Mouse (Mus musculus) intestine, postnatal 0 days (tissue): ENCODE measurements at regions not wholly inside any gene's neighbourhood (a gene's known extent, or its start where the extent isn't known, plus 50 kb on each side); places are given as distances from the start of the nearest gene placed in this dataset.

Experiments used
- ATAC-seq: fragments of 200-750 bp; cut with Nextera tagmentation; 2 replicates; pipeline ENCODE4 v1.8.0; 2017; ENCODE audit warnings: mild to moderate bottlenecking, moderate TSS enrichment, moderate library complexity
- H3K27ac ChIP-seq: fragments of 300-500 bp; sonication (generic); 2 replicates; pipeline ENCODE4 v1.5.1; 2014; ENCODE audit warnings: mild to moderate bottlenecking, low read depth, low read length, moderate library complexity
- H3K27me3 ChIP-seq: fragments of 300-500 bp; sonication (generic); replicated peaks from 2 replicates; pipeline ENCODE4 v1.6.1; 2014; ENCODE audit warnings: low read length, mixed read lengths; ENCODE audit not compliant: control insufficient read depth, insufficient read depth
- H3K36me3 ChIP-seq: fragments of 300-500 bp; sonication (generic); 2 replicates; pipeline ENCODE4 v1.6.1; 2014; ENCODE audit warnings: mild to moderate bottlenecking, moderate library complexity; ENCODE audit not compliant: control insufficient read depth, insufficient read depth
- H3K4me1 ChIP-seq: fragments of 300-500 bp; sonication (generic); replicated peaks from 2 replicates; pipeline ENCODE4 v1.6.1; 2014; ENCODE audit warnings: antibody characterized with exemption, low read length, mixed read lengths; ENCODE audit not compliant: control insufficient read depth, insufficient read depth
- H3K4me2 ChIP-seq: fragments of 300-500 bp; sonication (generic); replicated peaks from 2 replicates; pipeline ENCODE4 v1.6.1; 2014; ENCODE audit warnings: low read depth, mild to moderate bottlenecking, moderate library complexity
- H3K4me3 ChIP-seq: fragments of 300-500 bp; sonication (generic); 2 replicates; pipeline ENCODE4 v1.5.1; 2014; ENCODE audit warnings: low read depth, low read length
- H3K9ac ChIP-seq: fragments of 300-500 bp; sonication (generic); 2 replicates; pipeline ENCODE4 v1.6.1; 2014; ENCODE audit warnings: mild to moderate bottlenecking, low read depth, low read length
- H3K9me3 ChIP-seq: fragments of 300-500 bp; sonication (generic); 2 replicates; pipeline ENCODE4 v1.6.1; 2016; ENCODE audit warnings: mixed run types; ENCODE audit not compliant: control insufficient read depth
- CTCF ChIP-seq: sonication (generic); IDR thresholded peaks from 2 replicates; pipeline ENCODE4 v1.5.1; 2016; ENCODE audit warnings: low read depth, mild to moderate bottlenecking, control low read depth, antibody characterized with exemption, moderate library complexity
- WGBS: fragments of 180-500 bp; shearing (Covaris S2); extraction: QIAGEN DNeasy Blood & Tissue Kit; methylation state at CpG from one replicate; pipeline ENCODE4 v1.1.7; 2014; 5-methylcytosine and 5-hydroxymethylcytosine counted together

DNA sequence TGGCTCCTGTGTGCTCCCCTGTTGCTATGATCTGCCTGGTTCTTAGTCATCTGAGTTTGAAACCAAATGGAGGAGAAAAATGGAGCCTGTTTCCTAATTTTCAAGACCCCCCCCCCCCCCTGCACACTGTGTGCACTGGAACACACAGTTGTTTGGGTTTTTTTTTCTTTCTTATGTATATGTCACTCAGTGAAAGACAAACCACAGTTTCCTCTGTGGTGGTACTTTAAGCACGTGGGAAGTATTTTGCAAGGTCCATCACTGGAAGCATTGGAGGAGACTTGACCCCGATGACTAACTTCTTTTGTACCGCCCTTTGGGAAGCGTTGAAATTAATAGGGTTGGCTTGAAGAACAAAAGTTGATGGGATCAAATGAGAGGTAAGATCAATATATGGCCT lies 211.5 kb upstream of the Tas2r119 start:
- Histone ChIP-seq H3K9me3 (no peaks in the 10 kb centered on the region), H3K4me2 (no peak overlapping the region), H3K9ac (no peak overlapping the region), H3K27ac (no peak overlapping the region), H3K4me3 (no peak overlapping the region), H3K36me3 (no peaks in the 10 kb centered on the region), H3K4me1 (no peaks in the 10 kb centered on the region), H3K27me3 (no peaks in the 10 kb centered on the region)
- no peak for ATAC-seq
- no peak for TF ChIP-seq CTCF
- WGBS: 88% methylated on average over 4 of the region's 4 CpGs

DNA sequence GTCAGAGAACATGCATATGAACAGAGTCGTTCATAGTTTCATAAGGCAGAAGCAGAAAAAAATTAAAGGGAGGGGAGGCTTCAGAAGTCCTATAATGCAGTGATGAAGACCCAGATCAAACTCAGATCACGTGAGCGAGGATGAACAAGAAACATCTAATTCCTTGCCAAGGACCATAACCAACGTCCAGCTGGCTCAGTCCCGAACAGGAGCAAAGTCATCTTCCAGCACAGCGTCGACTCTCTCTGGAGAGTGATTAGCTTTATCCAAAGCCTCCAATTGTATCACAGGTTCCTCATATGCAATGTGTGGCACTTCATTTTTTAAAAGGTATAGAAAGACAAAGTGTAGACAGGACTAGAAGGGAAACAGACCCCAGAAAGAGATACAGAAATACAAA lies 204.2 kb upstream of the Tas2r119 start:
- no peaks in the 10 kb centered on the region for H3K27me3 ChIP-seq
- ATAC-seq: no peak
- no peak overlapping the region for H3K4me2 ChIP-seq
- no peak overlapping the region for H3K4me3 ChIP-seq
- no peaks in the 10 kb centered on the region for H3K36me3 ChIP-seq
- 84% methylated on average over 7 of the region's 7 CpGs for WGBS
- no peak overlapping the region for H3K27ac ChIP-seq
- no peak for TF ChIP-seq CTCF
- no peaks in the 10 kb centered on the region for H3K4me1 ChIP-seq
- H3K9ac ChIP-seq: no peak overlapping the region
- H3K9me3 ChIP-seq: no peaks in the 10 kb centered on the region

GRCm38 (mm10) chr15:31973889-31974288 lies 203.2 kb upstream of the Tas2r119 start:
- H3K4me1 ChIP-seq: no peaks in the 10 kb centered on the region
- WGBS: 92% methylated on average over 11 of the region's 11 CpGs
- ATAC-seq: no peak

GRCm38 (mm10) chr15:31976461-31976860 lies 200.6 kb upstream of the Tas2r119 start:
- H3K4me2 ChIP-seq: no peak overlapping the region
- no peaks in the 10 kb centered on the region for H3K9me3 ChIP-seq
- H3K36me3 ChIP-seq: no peaks in the 10 kb centered on the region
- H3K4me3 ChIP-seq: no peak overlapping the region
- ATAC-seq: no peak
- H3K27me3 ChIP-seq: no peaks in the 10 kb centered on the region
- 59% methylated on average over 4 of the region's 4 CpGs for WGBS
- TF ChIP-seq CTCF: no peak
- no peak overlapping the region for H3K9ac ChIP-seq
- no peak overlapping the region for H3K27ac ChIP-seq
- no peaks in the 10 kb centered on the region for H3K4me1 ChIP-seq

More at GRCm38 (mm10) chr15:31973889-31974288, 203.2 kb upstream of the Tas2r119 start:
- Histone ChIP-seq H3K4me3 (no peak overlapping the region), H3K27me3 (no peaks in the 10 kb centered on the region), H3K4me2 (no peak overlapping the region), H3K9ac (no peak overlapping the region), H3K36me3 (no peaks in the 10 kb centered on the region), H3K9me3 (no peaks in the 10 kb centered on the region), H3K27ac (no peak overlapping the region)
- TF ChIP-seq CTCF: no peak

DNA sequence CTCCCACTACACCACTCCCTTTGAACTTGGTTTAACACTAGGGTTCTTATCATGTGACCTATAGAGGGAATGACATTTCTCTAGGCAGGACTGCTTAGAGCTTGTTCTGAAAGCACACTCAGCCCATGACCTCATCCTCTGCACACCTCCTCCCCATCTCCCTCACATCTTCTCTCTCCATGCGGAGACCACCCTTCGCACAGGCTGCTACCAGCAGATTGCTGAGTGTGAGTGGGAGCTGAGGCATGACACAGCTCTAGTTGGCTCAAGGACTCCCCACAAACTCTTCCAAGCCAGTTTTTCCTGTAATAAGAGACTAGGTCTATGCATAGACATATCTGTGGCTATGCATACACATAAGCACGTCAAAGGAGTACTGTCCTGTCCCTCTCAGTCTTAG lies 199.5 kb upstream of the Tas2r119 start:
- H3K9ac ChIP-seq: no peak overlapping the region
- H3K27ac ChIP-seq: no peak overlapping the region
- H3K4me3 ChIP-seq: no peak overlapping the region
- H3K9me3 ChIP-seq: no peaks in the 10 kb centered on the region
- no peak overlapping the region for H3K4me2 ChIP-seq
- no peaks in the 10 kb centered on the region for H3K4me1 ChIP-seq
- no peaks in the 10 kb centered on the region for H3K27me3 ChIP-seq
- TF ChIP-seq CTCF: no peak
- no peaks in the 10 kb centered on the region for H3K36me3 ChIP-seq
- 84% methylated on average over 3 of the region's 3 CpGs for WGBS
- no peak for ATAC-seq

DNA sequence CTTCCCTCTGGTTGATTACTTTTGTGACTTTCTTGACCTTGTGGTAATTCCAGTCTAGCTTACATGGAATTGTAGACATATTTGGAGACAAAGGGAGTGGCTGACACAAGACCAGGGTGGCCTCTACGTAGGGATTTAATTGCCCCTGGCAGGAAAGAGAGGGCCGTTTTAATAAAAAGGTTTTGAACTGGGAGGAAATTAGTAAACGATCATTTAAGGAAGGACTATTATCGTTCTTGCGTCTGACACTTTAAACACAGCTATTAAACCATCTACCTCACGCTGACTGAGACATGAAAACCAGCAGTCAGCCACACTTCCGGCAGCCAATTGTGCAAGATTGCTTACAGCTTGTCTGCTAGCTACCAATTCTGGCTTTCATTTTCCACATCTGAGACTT lies 197.1 kb upstream of the Tas2r119 start:
- Histone ChIP-seq H3K27ac (no peak overlapping the region), H3K27me3 (no peaks in the 10 kb centered on the region), H3K36me3 (no peaks in the 10 kb centered on the region), H3K9ac (no peak overlapping the region), H3K9me3 (no peaks in the 10 kb centered on the region), H3K4me3 (no peak overlapping the region), H3K4me2 (no peak overlapping the region), H3K4me1 (no peaks in the 10 kb centered on the region)
- WGBS: 40% methylated on average over 7 of the region's 7 CpGs
- TF ChIP-seq CTCF: no peak
- ATAC-seq: no peak

GRCm38 (mm10) chr15:31980791-31981190 lies 196.3 kb upstream of the Tas2r119 start:
- H3K27me3 ChIP-seq: no peaks in the 10 kb centered on the region
- no peak overlapping the region for H3K9ac ChIP-seq
- no peak for ATAC-seq
- H3K4me3 ChIP-seq: no peak overlapping the region
- no peak overlapping the region for H3K27ac ChIP-seq
- TF ChIP-seq CTCF: no peak
- WGBS: 93% methylated on average over 1 of the region's 1 CpGs
- H3K9me3 ChIP-seq: no peaks in the 10 kb centered on the region
- no peaks in the 10 kb centered on the region for H3K4me1 ChIP-seq
- H3K4me2 ChIP-seq: no peak overlapping the region
- H3K36me3 ChIP-seq: no peaks in the 10 kb centered on the region
